Mouse (Mus musculus): ENCODE data around the gene P4ha3.
A peak's percentile ranks its signal among the peaks of the same experiment; 100 is the strongest.

P4ha3 gene

DNA sequence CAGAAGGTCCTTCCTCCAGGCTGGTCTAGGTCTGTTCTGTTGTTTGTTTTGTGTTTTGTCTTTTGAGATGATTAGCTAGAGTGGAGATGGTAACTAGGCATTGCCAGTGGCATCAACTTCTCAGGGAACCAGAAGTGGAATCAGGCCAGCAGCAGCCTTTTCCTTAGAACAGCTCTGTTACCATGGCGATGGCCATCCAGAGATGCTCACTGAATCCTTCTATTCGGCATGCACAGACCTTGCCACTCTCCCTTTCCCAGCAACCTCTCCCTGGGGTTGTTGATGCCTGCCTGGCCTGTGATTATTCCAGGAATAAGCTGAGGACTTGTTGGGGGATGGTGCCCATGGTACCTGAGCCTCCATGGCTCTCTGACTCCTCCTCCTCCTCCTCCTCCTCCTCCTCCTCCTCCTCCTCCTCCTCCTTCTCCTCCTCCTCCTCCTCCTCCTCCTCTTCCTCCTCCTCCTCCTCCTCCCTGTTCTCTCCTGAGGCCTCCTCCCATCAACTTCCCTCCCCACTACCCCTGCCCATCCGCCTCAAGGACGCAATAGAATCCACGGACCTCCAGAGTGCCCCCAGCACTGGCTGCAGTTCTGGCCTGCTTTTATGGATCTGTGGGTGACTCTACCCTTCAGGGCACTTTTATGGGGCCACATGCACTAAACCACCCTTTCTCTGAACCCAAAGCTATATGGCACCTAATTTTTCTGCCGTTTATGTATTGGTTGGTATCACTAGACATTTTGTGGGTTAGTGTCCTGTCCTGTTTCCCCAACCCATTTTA, 22.7 kb downstream of the P4ha3 start:
- DNase-seq = peak; percentile 73

GRCm38 (mm10) chr7:100309216-100309615, 23.9 kb downstream of the P4ha3 start:
- DNase-seq = no peak

GRCm38 (mm10) chr7:100309679-100310078, 24.4 kb downstream of the P4ha3 start:
- DNase-seq = no peak

GRCm38 (mm10) chr7:100310290-100310689, 25.0 kb downstream of the P4ha3 start:
- DNase-seq = no peak

- DNase-seq = no peak
Measured at GRCm38 (mm10) chr7:100312716-100313115, 27.4 kb downstream of the P4ha3 start.

DNA sequence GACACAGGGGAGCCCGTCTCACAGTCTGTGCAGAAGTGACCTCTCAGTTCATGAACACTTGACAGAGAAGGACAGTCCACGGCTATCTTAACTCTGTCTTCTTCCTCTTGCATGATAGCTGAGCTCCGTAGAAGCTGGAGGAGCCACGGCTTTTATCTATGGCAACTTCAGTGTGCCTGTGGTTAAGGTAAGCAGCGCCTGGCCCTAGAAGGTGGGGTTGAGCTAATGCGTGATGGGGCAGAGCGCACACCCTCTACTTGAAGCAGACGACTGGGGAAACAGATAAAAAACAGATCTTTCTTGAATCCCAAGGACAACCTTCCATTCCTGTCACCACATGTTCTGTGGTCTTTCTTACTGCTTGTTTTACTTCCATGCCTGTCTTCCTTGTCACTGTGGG, 31.6 kb downstream of the P4ha3 start:
- no peak for DNase-seq

DNA sequence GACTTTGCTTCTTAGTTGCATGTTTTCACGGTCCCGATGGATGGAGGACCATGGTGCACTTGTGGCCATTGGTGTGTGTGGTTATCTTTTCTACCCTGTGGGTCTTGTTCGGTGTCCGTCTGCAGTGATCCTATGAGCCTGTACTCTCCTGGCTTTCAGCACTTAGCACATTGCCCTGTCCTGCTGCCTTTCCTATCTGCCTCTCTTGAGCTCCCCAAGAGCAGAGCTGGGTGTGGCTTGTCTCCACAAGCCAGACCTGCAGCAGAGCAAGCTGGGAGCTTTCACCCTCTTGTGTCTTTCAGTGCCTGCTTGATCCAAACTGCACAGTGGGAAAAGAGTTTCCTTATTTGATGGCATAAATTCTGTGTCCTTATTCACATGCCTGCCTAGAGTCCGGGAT, 32.2 kb downstream of the P4ha3 start:
- DNase-seq = no peak

DNA sequence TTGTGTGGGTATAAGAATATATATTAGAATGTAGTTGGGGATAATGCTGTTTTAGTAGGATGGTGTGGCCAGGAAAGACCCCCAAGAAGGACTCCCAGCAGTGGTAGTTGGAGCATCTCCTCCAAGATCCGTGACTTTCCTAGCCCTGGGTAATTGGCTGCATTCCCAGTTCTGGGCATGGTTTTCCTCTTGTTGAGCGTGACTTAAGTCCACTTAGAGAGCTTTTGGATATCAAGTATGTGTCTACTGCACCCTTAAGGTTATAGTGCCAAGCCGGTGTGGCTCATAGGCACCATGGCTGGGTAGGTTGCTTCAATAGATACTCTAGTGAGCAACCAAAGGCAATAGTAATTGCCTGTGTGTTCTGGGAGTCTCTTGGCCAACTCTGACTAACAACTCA, 38.4 kb downstream of the P4ha3 start:
- DNase-seq = no peak

DNA sequence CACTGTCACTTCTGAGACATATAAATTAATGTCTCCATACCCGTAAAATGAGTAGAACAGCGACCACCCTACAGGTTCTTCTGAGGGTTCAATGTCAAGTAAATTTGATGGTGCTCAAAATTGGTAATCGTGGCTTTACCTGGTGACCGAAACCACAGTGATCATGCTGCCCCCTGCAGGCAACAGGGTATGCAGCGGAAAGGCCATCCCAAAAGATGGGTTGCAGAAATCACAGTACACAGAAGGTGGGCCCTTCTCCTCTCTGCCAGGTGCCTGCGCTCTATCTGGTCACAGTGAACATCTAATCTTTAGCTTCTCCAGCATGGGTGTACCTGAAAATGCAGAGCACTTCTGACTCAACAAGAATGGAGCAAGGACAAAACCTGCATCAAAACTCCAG, 40.2 kb downstream of the P4ha3 start:
- peak; percentile 26 for DNase-seq

DNA sequence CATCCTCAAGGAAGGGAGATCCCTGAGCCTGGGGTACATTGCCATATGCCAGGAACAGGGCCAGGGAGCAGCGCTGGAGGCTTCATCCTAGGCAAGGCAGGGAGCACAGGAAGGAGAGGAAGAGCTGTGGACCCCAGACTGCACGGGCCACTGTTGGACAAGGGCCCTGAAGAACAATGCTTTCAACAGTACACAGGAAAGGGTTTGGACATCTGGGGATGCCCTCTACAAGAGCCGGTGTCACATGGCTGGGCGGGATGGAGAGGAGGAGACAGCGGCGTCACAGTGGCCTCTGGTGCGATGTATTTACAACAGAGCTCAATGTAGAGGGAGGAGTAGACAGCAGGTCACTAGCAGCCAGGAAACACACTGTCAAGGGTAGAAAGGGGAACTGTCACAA, 42.2 kb downstream of the P4ha3 start:
- no peak for DNase-seq

DNA sequence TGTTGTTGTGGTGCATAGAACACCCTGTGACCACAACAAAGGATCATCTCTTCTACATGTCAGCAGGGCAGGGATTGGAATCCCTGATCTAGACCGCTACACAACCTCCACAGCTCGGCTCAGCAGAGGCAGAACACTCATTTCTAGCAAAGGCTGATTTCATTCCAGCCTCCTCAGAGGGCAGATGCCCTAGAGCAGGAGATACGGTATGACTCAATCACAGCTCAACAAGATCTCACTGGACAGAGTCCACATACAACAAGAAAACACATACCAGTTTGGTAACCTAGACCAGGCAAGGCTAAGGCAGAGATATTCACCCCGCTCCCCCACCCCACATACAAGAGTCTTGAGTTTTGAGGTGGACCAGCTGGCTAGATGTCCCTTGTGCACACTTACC, 43.3 kb downstream of the P4ha3 start:
- no peak for DNase-seq

GRCm38 (mm10) chr7:100331269-100331668, 45.9 kb downstream of the P4ha3 start:
- DNase-seq = no peak

DNA sequence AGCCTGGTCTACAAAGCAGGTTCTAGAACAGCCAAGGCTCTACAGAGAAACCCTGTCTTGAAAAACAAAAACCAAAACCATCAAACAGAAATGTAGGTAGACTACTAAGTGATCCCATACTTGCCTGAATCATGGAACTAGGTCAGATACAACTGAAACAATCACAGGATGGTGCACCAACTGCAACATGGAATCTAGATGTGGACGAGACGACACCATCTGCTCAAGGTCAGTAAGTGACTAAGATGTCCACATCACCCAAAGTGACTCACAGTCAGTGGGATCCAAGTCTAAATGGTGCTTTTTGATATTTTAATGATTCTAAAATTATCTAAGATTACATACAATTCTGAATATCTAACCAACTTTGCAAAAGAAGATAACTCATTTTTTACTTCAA, 50.6 kb downstream of the P4ha3 start:
- DNase-seq = no peak

GRCm38 (mm10) chr7:100354984-100355383, 69.7 kb downstream of the P4ha3 start:
- DNase-seq = no peak

DNA sequence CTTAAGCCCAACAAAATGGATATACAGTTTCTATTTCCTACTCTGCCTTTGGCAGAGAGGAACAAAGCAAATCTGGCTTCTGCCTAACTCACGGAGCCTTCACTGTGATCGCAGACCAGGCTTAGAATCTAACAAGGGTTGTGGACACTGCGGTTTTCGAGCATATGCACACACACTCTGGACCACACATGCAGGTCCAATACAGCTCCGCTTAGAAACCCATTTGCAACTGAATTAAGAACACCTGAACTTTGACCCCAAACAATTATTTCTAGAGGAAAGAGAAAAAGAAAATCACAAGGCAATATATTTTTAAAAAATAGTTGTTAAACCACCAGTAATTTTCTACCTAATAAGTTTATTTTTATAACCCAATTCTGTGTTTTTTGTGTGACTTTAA, 71.0 kb downstream of the P4ha3 start:
- no peak for DNase-seq

DNA sequence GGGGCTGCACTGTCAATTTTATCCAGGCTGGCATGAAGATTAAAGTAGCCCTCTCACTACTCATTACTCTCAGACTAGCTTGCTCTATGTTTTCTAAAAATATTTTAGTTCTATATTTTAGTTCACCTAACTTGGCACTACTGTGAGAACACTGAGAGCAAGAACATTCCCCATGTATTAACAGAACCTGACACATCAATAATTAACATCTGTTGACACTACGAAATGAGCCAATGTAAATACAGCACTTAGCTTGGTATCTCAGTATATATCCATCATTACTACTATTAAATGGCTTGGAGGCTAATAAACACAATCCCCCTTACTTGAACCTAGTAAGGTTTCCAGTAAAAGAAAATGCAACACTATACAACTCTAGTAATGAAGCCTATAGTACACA, 71.4 kb downstream of the P4ha3 start:
- DNase-seq = no peak

DNA sequence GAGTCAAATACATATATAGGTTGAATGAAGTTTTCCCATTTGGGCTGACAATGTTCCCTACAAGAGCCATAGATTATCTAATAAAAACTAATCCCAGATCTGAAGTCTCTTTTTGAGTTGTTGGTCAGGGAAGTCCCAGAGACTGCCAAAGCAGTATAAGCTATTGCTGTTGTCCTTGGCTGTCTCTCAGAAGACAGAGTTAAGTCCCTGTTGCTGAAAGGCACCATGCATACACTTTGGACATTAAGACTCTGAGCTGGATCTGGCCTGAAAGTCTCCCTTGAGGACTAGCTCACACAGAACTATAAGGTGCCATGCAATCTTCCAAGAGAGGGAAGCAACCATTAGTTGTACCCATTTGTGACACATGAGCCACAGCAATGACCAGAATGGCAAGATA, 72.5 kb downstream of the P4ha3 start:
- no peak for DNase-seq

DNA sequence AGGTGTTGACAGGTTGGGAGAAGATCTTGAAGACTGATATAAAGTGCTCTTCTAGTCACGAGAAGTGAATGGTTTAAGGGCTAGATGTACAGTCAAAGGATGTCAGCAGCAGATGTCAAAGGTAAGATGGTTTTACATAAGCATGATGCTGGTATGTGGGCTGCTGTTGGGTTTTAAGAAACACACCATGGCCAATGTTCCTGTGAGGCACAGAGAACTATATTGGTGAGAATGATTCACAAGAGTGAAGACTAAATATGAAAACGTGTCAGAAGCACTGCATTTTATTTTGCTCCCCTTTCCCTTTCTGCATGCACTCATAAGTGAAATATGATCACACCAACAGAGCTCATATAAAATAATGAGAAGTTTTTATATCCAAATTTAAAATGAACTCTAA, 77.8 kb downstream of the P4ha3 start:
- DNase-seq = no peak

DNA sequence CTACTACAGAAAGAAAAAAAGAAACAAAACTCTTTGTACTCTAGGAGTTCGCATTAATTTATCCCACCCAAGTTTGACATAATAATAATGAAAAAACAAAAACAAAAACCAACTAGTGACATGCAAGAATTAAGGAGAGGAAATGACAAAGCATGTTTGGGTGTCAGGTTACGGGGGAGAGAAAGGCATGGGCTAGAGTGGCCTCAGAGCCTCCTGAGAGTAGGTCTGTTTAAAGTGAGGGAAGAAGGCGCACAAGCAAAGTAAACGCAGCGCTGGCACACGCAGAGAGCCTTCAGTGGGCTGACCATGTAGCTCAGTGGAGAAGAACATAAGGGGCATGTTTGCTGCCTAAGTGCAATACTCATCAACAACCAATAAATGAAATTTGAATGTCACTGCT, 79.6 kb downstream of the P4ha3 start:
- DNase-seq = no peak

Data from layer of hippocampus, adult 9-11 months (tissue).